Mouse (Mus musculus) hindbrain, embryonic 16.5 days (tissue): ENCODE measurements at regions not wholly inside any gene's neighbourhood (a gene's known extent, or its start where the extent isn't known, plus 50 kb on each side); places are given as distances from the start of the nearest gene placed in this dataset.

Experiments
- ATAC-seq: fragments of 200-750 bp; cut with Nextera tagmentation; 2 replicates; pipeline ENCODE4 v1.8.0; 2017; ENCODE audit warnings: moderate TSS enrichment, moderate library complexity
- H3K27ac ChIP-seq: fragments of 300-500 bp; sonication (generic); 2 replicates; pipeline ENCODE4 v1.5.1; 2014; ENCODE audit warnings: low read depth, mild to moderate bottlenecking, control low read depth, low read length, moderate library complexity
- H3K27me3 ChIP-seq: fragments of 300-500 bp; sonication (generic); replicated peaks from 2 replicates; pipeline ENCODE4 v1.6.1; 2014; ENCODE audit warnings: low read length; ENCODE audit not compliant: control insufficient read depth, insufficient read depth
- H3K36me3 ChIP-seq: fragments of 300-500 bp; sonication (generic); 2 replicates; pipeline ENCODE4 v1.6.1; 2014; ENCODE audit warnings: mild to moderate bottlenecking, low read length, moderate library complexity, mixed read lengths; ENCODE audit not compliant: control insufficient read depth, insufficient read depth
- H3K4me1 ChIP-seq: fragments of 300-500 bp; sonication (generic); 2 replicates; pipeline ENCODE4 v1.6.1; 2014; ENCODE audit warnings: low read depth, low read length; ENCODE audit not compliant: control insufficient read depth, insufficient read depth
- H3K4me2 ChIP-seq: fragments of 300-500 bp; sonication (generic); 2 replicates; pipeline ENCODE4 v1.6.1; 2014; ENCODE audit warnings: mild to moderate bottlenecking, low read length, control low read depth, moderate library complexity
- H3K4me3 ChIP-seq: fragments of 300-500 bp; sonication (generic); 2 replicates; pipeline ENCODE4 v1.5.1; 2014; ENCODE audit warnings: mild to moderate bottlenecking, low read length, control low read depth, moderate library complexity
- H3K9ac ChIP-seq: fragments of 300-500 bp; sonication (generic); 2 replicates; pipeline ENCODE4 v1.6.1; 2014; ENCODE audit warnings: low read depth, mild to moderate bottlenecking, control low read depth, low read length, moderate library complexity
- H3K9me3 ChIP-seq: fragments of 300-500 bp; sonication (generic); 2 replicates; pipeline ENCODE4 v1.6.1; 2014; ENCODE audit warnings: mild to moderate bottlenecking, low read length, moderate library complexity; ENCODE audit not compliant: control insufficient read depth
- WGBS: fragments of 180-500 bp; shearing (Covaris S2); extraction: QIAGEN DNeasy Blood & Tissue Kit; methylation state at CpG from one replicate; pipeline ENCODE4 v1.1.7; 2014; 5-methylcytosine and 5-hydroxymethylcytosine counted together

DNA sequence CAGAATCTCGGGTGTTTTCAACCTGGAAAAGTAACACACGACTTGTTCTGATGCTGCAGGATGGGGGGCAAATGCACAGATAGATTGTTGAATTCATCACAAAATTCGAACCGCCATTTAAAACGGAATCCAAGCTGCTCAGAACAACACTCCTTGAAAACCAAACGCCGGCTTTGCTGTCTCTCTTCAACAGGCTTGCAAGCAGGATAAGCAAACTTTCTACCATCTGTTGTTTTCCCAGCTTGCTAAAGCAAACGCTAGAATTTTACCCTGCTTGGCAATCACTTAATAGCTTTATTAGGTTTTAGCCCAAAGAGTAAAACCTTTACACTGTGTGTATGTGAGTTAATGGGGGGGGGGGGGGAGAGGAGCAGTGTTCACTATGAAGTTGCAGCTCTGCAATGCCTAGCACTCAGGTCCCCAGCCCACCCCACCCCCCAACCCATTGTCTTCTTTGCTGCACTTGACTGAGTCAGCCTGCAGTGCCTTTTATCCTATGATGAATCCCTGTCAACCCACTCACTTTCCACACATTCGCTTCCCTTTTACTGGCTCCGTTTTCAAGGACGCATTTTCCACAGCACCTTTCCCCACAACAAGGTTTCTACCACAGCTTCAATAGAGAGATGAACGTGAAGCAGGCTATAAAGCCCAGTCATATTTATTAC, 190.1 kb upstream of the Fat1 start:
- Histone ChIP-seq H3K9me3 (no peaks in the 10 kb centered on the region), H3K9ac (no peak overlapping the region), H3K36me3 (no peaks in the 10 kb centered on the region), H3K4me3 (no peak overlapping the region), H3K27me3 (no peaks in the 10 kb centered on the region), H3K27ac (no peak overlapping the region), H3K4me1 (no peaks in the 10 kb centered on the region), H3K4me2 (no peak overlapping the region)
- WGBS: 51% methylated on average over 12 of the region's 12 CpGs
- ATAC-seq: no peak

- Histone ChIP-seq H3K4me1 (no peaks in the 10 kb centered on the region), H3K9me3 (no peaks in the 10 kb centered on the region), H3K27me3 (no peaks in the 10 kb centered on the region), H3K4me2 (no peak overlapping the region), H3K36me3 (no peaks in the 10 kb centered on the region), H3K27ac (no peak overlapping the region), H3K9ac (no peak overlapping the region), H3K4me3 (no peak overlapping the region)
- 0 out of 2 replicates have a peak, but pooled peaks have one; percentile 24 for ATAC-seq
- WGBS: 49% methylated on average over 6 of the region's 6 CpGs
These were observed 176.5 kb upstream of the Fat1 start for GRCm38 (mm10) chr8:44758727-44759126.

- Histone ChIP-seq H3K27ac (no peak overlapping the region), H3K4me1 (no peaks in the 10 kb centered on the region), H3K9me3 (no peaks in the 10 kb centered on the region), H3K4me3 (no peak overlapping the region), H3K27me3 (no peaks in the 10 kb centered on the region), H3K36me3 (no peaks in the 10 kb centered on the region), H3K4me2 (no peak overlapping the region), H3K9ac (no peak overlapping the region)
- WGBS: 91% methylated on average over 10 of the region's 10 CpGs
- no peak for ATAC-seq
These were observed 172.5 kb upstream of the Fat1 start for GRCm38 (mm10) chr8:44762731-44763130.

DNA sequence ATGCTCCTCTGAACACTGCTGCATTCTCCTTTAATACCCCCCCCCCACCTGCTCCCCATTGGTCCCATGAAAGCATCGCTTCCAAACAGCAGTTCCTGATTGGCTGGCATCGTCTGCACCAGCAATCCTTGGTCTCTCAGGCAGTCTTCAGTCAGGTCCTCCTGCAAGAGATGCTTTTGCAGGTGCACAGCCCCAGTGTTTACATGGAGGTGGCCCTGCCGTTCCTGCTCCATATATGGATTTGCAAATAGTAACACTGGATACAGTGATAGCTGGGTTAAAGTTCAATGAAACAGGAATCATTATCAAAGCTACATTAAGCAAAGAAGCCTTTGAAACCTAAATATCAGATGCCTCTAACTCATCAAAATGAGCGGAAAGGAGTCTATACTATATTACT, 170.1 kb upstream of the Fat1 start:
- Histone ChIP-seq H3K27me3 (no peaks in the 10 kb centered on the region), H3K9ac (no peak overlapping the region), H3K36me3 (no peaks in the 10 kb centered on the region), H3K27ac (no peak overlapping the region), H3K4me2 (no peak overlapping the region), H3K4me3 (no peak overlapping the region), H3K4me1 (no peaks in the 10 kb centered on the region), H3K9me3 (no peaks in the 10 kb centered on the region)
- WGBS: 89% methylated on average over 3 of the region's 4 CpGs
- no peak for ATAC-seq

DNA sequence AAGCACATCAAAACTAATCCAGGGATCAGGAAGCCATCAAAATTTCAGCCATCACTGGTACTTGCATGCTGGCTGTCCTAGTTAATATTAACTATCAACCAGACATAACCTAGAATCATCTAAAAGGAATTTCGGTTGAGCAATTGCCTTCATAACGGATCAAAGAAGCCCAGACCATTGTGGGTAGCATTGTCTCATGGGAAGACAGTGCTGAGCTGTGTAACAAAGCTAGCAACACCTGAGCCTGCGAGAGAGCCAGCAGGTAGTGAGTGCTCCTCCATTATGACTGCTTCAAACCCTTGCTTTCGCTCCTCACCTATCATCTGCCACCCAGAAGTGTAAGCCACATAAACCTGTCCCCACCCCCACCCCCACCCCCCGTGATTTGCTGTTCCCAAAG, 169.6 kb upstream of the Fat1 start:
- no peak overlapping the region for H3K9ac ChIP-seq
- H3K36me3 ChIP-seq: no peaks in the 10 kb centered on the region
- H3K4me3 ChIP-seq: no peak overlapping the region
- WGBS: 77% methylated on average over 5 of the region's 5 CpGs
- H3K9me3 ChIP-seq: no peaks in the 10 kb centered on the region
- H3K27ac ChIP-seq: no peak overlapping the region
- H3K4me2 ChIP-seq: no peak overlapping the region
- H3K4me1 ChIP-seq: no peaks in the 10 kb centered on the region
- no peak for ATAC-seq
- no peaks in the 10 kb centered on the region for H3K27me3 ChIP-seq

GRCm38 (mm10) chr8:44766111-44766873, 169.0 kb upstream of the Fat1 start:
- no peaks in the 10 kb centered on the region for H3K4me1 ChIP-seq
- no peaks in the 10 kb centered on the region for H3K9me3 ChIP-seq
- no peak overlapping the region for H3K27ac ChIP-seq
- no peaks in the 10 kb centered on the region for H3K36me3 ChIP-seq
- ATAC-seq: peak; percentile 40; the same call in 1 of the 2 replicates
- no peak overlapping the region for H3K9ac ChIP-seq
- no peak overlapping the region for H3K4me2 ChIP-seq
- WGBS: 73% methylated on average over 12 of the region's 12 CpGs
- no peaks in the 10 kb centered on the region for H3K27me3 ChIP-seq
- H3K4me3 ChIP-seq: no peak overlapping the region

- WGBS: 68% methylated on average over 4 of the region's 4 CpGs
- Histone ChIP-seq H3K36me3 (no peaks in the 10 kb centered on the region), H3K9ac (no peak overlapping the region), H3K4me3 (no peak overlapping the region), H3K9me3 (no peaks in the 10 kb centered on the region), H3K27me3 (no peaks in the 10 kb centered on the region), H3K4me1 (no peaks in the 10 kb centered on the region), H3K27ac (no peak overlapping the region), H3K4me2 (no peak overlapping the region)
- ATAC-seq: no peak
These were observed 168.0 kb upstream of the Fat1 start for GRCm38 (mm10) chr8:44767271-44767670.

- WGBS: 91% methylated on average over 1 of the region's 1 CpGs
- ATAC-seq: no peak
These were observed 156.0 kb upstream of the Fat1 start for GRCm38 (mm10) chr8:44779212-44779611.

GRCm38 (mm10) chr8:44782421-44782820, 152.8 kb upstream of the Fat1 start:
- H3K27ac ChIP-seq: no peak overlapping the region
- no peaks in the 10 kb centered on the region for H3K9me3 ChIP-seq
- H3K27me3 ChIP-seq: no peaks in the 10 kb centered on the region
- H3K9ac ChIP-seq: no peak overlapping the region
- no peak overlapping the region for H3K4me3 ChIP-seq
- H3K4me2 ChIP-seq: no peak overlapping the region
- WGBS: 77% methylated on average over 9 of the region's 9 CpGs
- H3K36me3 ChIP-seq: no peaks in the 10 kb centered on the region
- peaks cover 2% of the 10 kb centered on the region; the same call in 1 of the 2 replicates for H3K4me1 ChIP-seq
- no peak for ATAC-seq

More at GRCm38 (mm10) chr8:44779212-44779611, 156.0 kb upstream of the Fat1 start:
- Histone ChIP-seq H3K27ac (no peak overlapping the region), H3K9ac (no peak overlapping the region), H3K4me3 (no peak overlapping the region), H3K9me3 (no peaks in the 10 kb centered on the region), H3K4me1 (no peaks in the 10 kb centered on the region), H3K4me2 (no peak overlapping the region), H3K36me3 (no peaks in the 10 kb centered on the region), H3K27me3 (no peaks in the 10 kb centered on the region)
